Mouse (Mus musculus) gastrocnemius, adult 18-20 months (tissue): ENCODE measurements around the gene Slc8a2. TPM values are rescaled to one million over a fixed set of nuclear protein-coding genes. Genes with fewer than 3 reads are reported as not detected.

Source experiments
- DNase-seq: peaks from one replicate; pipeline ENCODE4 v3.0.0; 2021; ENCODE audit warnings: low spot score
- total RNA-seq, 2 experiments: library from RNA; stranded (reverse); gene quantifications; 2 replicates each; pipeline ENCODE4 v1.2.3; 2021

Gene Slc8a2
- total RNA-seq, 2 experiments from 2014 or later: 0.11 to 0.21 TPM

GRCm38 (mm10) chr7:16120262-16120600, 9.4 kb upstream of the Slc8a2 start:
- no peak for DNase-seq

- no peak for DNase-seq
Measured at GRCm38 (mm10) chr7:16125829-16126228, 3.8 kb upstream of the Slc8a2 start.

GRCm38 (mm10) chr7:16128344-16128743, 1.3 kb upstream of the Slc8a2 start:
- DNase-seq: no peak

DNA sequence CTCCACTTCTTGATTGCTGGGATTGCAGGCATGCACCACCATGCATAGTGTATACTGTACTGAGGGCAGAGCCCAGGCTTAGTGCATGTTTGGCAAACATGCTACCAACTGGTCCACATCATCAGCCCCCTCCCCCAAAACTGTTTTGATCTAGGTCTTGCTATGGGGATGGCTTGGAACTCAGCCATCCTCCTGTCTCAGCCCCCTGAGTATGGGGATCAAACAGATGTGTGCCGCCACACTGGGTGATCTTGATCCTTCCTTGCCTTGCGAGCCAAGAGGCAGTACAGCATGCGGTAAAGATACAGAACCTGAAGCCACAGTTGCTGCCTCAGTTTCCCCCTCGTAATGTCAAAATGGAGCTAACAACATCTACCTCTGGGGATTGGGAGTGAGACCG, 727 bp upstream of the Slc8a2 start:
- DNase-seq: no peak

GRCm38 (mm10) chr7:16129846-16130691, 443 bp downstream of the Slc8a2 start:
- DNase-seq: no peak

DNA sequence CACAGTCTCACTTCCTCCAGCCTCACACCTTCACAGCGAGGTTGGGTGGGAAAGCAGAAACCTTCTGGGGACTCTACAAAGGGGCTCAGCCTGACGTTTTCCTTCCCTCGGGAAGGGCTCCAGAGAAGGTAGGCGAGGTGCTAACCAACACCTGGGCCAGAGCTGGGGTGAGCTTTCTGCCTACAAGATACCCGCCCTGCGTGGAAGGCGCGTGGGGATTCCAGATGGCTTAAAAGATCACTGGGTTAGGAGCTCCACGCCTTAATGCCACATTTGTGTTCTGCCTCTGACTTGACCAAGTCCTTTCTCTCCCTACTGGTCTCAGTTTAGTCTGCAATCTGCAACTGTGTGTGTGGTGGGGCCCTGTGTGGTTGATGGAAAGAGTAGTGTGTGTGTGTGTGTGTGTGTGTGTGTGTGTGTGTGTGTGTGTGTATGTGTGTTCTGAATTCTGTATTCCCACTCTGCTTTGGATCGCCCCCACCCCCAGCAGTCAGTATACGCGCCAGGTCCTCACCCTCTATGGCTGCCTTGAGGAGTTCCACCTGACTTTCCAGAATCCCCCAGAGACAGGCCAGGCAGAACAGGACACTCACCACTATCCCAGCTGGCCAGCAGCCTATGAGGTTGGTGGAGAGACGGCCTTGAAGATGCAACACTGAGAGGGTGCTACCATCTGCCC, 1.5 kb downstream of the Slc8a2 start:
- DNase-seq: no peak

DNA sequence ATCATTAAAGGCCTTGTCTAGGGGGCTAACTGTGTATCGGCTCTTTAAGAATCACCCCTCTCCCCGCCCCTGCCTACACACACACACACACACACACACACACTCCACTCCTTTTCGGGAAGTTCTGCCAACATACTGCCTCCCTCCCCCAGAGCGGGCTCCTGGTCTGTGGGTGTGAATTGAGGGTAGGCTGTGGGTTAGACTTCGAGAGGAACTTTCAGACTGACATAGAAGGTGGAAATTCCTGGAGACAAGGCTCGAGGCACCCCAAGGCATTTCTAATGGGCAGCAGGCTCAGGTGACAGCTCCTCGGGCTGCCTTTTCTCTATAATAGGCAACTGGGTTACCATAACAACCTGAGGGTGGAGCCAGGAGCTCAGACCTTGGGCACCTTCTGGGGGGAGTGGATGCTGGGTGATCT, 2.5 kb downstream of the Slc8a2 start:
- DNase-seq: no peak

GRCm38 (mm10) chr7:16132926-16133325, 3.3 kb downstream of the Slc8a2 start:
- no peak for DNase-seq

- no peak for DNase-seq
Measured at GRCm38 (mm10) chr7:16133691-16134090, 4.1 kb downstream of the Slc8a2 start.

DNA sequence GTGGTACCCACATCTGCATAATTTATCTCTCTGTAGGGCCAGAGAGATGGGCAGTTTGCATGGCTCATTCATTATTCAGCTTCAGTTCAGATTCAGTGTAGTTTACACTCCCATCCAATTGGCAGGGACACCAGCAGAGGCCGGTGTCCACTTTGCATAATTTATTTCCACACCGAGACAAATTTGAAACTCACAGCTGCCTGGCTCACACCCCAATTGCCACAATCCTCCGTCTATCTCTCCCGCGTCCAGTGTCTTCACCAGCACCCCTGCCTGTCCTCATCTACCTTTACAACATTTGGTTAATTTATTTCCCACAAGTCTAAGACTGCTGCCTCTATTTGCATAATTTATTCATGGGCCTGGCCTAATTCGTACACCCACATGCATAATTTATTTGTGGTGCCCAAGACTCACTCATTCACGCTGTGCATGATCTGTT, 5.3 kb downstream of the Slc8a2 start:
- DNase-seq: no peak

- no peak for DNase-seq
Measured at GRCm38 (mm10) chr7:16146489-16147410, 17.1 kb downstream of the Slc8a2 start.

- DNase-seq: peak; percentile 43
Measured at GRCm38 (mm10) chr7:16147643-16148042, 18.0 kb downstream of the Slc8a2 start.

DNA sequence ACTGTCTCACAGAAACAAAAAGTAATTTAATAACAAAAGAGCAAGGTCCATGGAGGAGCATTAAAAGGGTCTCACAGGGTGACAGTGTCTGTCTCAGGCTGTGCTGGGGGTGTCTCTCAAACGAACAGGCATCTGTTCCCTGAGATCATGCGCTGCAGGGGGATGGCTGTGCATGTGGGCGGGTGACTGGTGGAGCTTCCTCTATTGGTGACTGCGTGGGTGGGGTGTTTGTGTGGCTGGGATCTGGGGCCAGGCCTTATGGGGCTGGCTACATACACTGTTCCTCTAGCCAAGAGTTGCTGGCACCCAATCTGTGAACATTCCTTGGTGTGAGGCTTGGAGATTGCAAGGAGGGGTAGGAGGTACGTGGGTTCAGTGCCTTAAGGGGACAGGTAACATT, 19.6 kb downstream of the Slc8a2 start:
- no peak for DNase-seq

DNA sequence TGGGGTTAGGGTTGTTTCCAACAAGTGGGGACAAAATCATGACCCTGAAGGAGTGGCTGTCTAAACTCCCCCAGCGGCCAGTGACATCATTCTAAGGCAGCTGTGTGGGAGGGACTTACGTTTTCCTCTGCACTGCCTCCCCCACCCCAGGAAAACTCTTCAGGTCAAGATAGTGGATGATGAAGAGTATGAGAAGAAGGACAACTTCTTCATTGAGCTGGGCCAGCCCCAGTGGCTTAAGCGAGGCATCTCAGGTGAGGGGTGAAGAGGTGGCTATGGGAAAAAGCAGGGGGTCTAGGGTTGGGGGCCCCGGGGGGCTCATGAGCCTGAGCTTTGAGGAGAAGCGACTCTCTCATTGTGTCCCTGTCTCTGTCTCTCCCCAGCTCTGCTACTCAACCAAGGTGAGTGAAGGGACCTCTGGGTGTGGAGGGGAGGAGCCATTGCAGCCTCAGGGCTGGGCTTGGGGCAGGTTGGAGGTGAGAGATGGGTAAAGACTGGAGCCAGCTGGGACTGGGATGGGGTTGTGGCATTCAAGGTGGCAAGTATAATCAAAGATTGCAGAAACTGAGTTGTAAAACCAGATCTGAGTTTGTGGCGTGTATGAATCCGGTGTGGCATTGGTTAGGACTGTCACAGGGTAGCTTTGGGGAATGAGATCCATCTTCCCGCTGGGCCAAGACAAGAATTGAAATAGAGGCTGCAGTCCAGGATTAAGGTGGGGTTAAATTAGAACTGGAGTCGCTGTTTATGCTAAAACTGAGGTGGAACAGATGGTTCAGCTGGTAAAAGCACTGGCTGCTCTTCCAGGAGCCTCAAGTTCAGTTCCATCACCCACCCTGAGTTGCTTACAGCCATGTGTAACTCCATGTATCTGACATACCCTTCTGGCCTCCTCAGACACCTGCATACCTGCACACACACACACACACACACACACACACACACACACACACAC, 20.8 kb downstream of the Slc8a2 start:
- no peak for DNase-seq

DNA sequence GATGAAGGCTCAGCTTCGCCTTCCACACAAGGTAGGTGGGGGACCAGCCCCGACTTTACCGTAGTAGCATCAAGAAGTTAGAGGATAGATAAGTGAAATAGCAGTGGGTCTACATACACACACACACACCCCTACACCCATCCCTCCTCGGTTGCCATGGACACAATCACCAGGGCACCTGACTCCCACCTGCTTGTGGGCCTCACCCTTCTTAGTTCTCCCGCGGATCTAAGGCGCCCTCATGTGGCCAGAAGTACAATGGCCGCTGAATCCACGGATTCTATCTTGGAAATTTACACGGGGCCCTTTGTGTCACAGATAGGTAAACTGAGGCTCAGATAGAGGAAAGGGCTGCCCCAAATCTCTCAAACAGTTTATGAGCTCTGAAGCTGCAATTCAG, 23.9 kb downstream of the Slc8a2 start:
- peak; percentile 42 for DNase-seq

DNA sequence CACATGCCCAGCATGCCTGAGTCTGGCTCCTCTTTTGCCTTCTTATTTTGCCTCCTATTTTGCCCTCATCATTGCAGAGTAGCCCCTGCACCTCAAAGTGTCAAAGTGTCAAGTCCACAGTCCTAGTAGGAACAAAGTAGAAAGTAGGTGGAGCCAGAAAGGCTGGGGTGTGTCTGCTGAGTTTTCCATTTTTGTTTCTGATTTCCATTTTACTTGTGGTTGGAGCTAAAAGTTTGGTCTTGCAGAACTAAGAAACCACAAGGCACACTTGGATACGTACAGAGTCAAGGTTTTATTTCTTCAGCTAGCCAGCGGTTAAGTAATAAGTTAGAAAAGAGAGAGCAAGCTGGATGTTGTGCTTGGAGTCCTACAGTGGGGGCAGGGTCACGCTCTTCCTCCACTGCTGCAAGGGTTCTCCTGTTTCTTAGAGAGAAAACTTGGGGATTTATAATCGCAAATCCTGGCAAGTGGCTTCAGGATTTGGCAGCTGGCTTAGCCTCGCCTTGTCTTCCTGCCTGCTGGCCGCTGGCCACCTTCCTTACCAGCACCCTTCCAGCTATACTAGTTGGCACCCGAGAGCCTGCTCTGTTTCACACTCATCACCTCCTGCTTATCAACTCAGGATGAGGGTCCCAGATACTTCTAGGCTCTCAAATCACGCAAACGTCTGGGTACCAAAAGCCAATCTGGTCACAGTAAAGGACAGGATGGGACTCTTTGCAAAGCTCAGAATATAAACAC, 25.7 kb downstream of the Slc8a2 start:
- no peak for DNase-seq

DNA sequence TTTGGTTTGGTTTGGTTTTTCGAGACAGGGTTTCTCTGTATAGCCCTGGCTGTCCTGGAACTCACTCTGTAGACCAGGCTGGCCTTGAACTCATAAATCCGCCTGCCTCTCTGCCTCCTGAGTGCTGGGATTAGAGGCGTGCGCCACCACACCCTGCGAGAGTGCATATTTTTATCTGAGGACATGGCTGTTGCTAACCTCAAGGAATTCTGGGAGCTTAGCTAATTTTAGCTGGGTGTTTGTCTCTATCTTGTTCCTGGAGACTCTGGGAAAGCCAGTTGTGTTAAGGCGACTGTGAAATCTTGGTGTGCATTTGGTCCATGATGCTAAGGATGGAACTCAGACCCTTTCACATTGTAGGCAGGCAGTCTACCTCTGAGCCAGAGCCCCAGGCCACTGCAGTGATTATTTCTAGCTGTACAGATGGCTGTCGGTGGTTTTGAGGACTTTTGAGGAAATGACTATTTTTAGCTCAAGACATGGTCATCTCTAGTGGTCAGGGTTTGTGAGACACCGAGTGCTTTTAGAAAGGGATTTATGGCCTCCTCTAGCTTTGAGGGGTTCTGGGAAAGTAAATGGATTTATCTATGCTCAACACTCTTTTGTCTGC, 26.6 kb downstream of the Slc8a2 start:
- DNase-seq: no peak

DNA sequence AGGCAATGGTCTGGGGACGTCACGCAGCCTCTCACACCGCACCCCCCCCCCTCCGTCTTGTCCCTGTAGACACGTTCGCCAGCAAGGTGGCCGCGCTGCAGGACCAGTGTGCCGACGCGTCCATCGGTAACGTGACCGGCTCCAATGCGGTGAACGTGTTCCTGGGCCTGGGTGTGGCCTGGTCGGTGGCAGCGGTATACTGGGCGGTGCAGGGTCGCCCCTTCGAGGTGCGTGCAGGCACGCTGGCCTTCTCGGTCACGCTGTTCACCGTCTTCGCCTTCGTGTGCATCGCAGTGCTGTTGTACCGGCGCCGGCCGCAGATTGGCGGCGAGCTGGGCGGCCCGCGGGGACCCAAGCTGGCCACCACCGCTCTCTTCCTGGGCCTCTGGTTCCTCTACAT, 29.1 kb downstream of the Slc8a2 start:
- DNase-seq: no peak

- no peak for DNase-seq
Measured at GRCm38 (mm10) chr7:16160702-16161101, 31.1 kb downstream of the Slc8a2 start.

- no peak for DNase-seq
Measured at GRCm38 (mm10) chr7:16161302-16161701, 31.7 kb downstream of the Slc8a2 start.
